Mouse (Mus musculus): Measurements from ENCODE around the gene Pcp4l1. TPM values are rescaled to one million over a fixed set of nuclear protein-coding genes. Genes with fewer than 3 reads are reported as not detected.

The Pcp4l1 gene
- polyA plus RNA-seq (2014; fragmentation: Illumina TruSeq; extraction: RNeasy Lipid Tissue Mini Kit (QIAGEN cat#74804)) = 49.2 TPM

DNA sequence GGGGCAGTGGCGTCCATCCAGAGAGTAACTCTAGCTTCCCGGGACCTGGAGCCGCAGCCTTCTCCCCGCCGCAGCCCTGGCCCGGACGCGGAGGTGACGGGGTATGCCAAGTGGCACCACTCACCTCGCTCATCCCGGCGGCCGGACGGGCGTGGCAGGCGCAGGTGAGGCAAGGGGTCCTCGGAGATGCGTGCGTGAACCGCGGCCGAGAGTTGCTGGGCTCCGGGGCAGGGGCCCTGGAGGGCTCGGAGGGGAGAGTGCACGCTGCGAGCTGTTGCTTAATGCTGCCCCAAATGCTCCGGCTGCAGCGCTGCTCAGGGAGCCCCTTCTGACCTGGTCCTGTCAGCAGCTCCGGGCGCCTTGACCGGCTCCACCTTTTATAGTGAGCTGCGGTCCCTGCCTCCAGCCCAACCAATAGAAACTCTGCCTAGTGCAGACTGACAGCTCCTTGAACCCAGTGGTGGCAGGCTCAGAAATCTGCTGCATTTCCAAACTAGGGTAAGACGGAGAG, at the start of gene Pcp4l1:
Pcp4l1 (minus strand) TSS at position 382 of the 511 bp plus-strand sequence.

DNA sequence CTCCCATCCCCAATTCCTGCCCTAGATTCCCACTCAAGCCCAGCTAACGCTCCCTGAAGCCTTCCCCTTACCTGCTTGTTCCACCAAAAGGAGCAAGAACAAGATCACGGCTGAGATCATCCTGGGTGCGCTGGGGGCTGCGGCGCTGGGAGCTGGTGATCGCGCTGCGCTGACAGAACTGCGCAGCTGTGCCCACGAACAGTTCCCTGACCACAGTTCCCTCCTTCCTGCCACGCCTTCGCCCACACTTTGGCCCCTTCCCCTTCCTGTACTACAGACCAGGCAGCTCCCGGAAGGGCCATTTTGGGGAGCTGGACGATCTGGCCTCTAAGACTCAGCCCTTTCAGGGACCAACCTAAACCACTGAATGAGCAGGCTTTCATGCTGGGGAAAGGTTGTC, 38.1 kb upstream of the Pcp4l1 start, which contains the start of gene Fcer1g:
Fcer1g (minus strand) TSS at position 240 of the 400 bp plus-strand sequence.

DNA sequence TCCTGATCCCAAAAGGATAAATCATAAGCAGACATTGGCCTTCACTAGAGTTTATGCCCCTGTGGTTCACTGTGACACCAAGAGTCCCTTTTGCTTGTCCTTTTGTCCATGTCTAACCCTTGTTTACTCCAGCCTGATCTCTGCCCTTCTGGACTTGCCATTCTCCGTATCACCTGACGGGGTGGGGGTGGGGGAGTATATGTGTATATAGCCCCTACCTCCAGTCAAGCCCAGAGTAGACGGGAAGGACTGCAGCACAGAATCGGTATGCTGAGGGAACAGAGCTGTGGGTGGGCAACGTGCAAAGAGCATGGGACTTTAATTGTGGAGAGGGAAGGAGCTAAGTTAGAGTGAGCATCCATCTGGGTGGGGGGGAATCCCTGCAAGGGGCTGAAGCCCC, 28.8 kb upstream of the Pcp4l1 start, which contains the start of gene Apoa2:
Apoa2 (plus strand) TSS at position 198 of the 400 bp plus-strand sequence.

DNA sequence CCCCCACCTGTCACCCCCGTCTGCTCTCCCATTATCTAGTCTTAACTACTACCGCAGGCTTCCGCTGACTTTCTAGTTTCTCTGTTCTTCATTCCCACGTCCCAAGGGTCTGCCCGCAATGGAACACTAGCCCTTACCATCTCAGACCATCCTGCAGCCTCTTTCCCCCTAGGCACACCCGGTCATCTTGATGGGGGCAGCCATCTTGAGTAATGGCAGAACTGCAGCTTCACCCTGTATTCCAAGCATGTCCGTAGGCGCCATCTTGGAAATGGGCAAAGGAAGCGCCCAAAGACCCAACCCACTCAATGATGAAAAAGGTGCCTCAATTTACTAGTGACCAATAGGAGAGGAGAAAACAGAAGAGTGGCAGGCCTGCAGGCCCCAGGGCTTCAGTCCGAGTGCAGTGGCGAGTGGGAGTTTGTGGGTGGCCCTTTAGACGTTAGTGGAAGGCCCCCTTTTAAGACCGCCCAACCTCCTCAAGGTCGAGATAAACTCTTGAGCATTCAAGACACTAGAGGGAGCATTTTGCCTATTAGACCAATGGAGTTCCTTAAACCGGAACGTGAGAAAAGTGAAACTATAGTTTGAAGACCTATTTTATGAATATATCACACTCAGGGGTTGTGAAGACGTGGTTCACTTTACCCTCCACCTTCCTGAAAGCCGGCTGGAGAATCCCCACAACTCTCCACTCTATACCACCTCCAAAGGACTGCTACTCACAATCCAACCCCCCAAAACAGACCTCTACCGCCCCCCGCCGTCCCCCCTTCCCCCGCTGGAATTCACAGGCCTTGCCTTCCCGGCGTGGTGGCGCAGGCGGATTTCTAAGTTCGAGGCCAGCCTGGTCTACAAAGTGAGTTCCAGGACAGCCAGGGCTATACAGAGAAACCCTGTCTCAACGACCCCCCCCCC, 26.4 kb upstream of the Pcp4l1 start, which contains the start of gene Tomm40l:
Tomm40l (minus strand) TSS at position 277 of the 918 bp plus-strand sequence.

DNA sequence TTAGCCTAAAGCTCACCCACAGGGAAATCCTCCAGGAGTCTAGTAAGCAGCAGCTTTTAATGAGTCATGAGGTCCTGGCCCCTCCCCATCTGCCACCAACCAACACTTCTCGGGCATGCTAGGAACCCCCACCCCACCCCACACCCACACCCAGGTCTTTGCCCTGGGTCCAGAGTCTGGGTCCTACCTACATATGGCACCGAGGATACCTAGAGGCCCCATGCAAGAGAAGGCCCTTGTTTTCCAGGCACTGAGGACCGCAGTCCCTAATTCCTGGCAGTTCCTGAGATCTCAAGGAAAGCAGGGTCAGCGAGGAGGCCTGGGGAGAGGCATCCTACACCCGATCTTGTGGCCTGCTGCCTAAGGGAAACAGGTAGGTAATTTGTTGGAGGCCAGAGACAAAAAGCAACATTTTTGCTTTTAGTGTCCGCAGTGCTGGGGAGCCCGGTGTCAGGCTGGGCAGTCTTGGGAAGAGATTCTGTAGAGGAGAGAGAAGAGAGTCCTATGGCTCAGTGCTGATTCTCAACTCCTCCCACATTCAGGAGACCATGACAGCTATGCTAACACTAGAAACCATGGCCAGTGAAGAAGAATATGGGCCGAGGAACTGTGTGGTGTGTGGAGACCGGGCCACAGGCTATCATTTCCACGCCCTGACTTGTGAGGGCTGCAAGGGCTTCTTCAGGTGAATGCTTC, 17.9 kb upstream of the Pcp4l1 start, which contains the start of gene Nr1i3:
Nr1i3 (plus strand) TSS at position 170 of the 696 bp plus-strand sequence.

DNA sequence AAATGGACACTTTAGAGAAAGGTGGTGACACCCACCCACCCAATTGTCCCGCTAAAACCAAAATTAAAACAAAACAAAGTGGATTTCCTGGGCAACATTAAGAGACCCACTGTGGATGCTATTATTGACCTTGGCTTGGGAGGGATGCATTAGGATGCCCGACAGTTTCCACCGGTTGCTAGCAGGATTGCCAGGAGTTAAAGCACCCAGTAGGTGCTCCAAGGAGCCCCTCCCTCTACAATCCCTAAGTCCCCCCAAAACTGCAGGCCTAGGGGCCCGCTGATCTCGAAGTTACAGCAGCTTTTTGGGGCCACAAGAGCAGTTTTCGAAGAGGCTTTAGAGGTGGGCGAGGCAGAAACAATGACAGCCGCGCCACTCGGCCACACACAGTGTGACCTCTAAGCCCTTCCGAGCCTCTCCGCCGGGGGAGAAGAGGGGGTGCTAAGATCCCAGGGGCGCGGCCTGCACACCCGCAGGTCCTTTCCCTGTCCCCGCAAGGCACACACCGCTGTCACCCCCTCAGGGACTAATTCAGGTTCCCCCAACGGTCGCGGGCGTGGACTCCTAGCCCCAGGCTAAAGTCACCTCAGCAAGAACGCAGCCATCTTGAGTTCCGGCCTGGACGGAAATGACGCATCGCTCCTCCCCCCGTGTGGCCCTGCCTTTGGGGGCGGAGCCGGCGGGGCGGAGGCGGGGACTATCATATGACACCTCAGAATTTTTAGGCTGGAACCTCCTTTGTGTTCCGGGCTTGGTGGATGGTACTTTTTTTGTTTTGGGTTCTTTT, 45.9 kb downstream of the Pcp4l1 start, which contains the start of the genes Sdhc and Mpz:
Sdhc (minus strand) TSS at position 630 of the 787 bp plus-strand sequence.
Mpz (plus strand) TSS at position 738 of the 787 bp plus-strand sequence.

Other genes starting within 250 kb of the Pcp4l1 start
- 64.5 TPM for gene Fcgr2b, start 219.7 kb downstream of the Pcp4l1 start, polyA plus RNA-seq (2014; fragmentation: Illumina TruSeq; extraction: RNeasy Lipid Tissue Mini Kit (QIAGEN cat#74804))
- 8.4 TPM for gene Fcgr4, start 177.3 kb downstream of the Pcp4l1 start, polyA plus RNA-seq (2014; fragmentation: Illumina TruSeq; extraction: RNeasy Lipid Tissue Mini Kit (QIAGEN cat#74804))
- 17.0 TPM for gene Fcgr3, start 131.3 kb downstream of the Pcp4l1 start, polyA plus RNA-seq (2014; fragmentation: Illumina TruSeq; extraction: RNeasy Lipid Tissue Mini Kit (QIAGEN cat#74804))
- gene Cfap126, start 82.3 kb downstream of the Pcp4l1 start, polyA plus RNA-seq (2014; fragmentation: Illumina TruSeq; extraction: RNeasy Lipid Tissue Mini Kit (QIAGEN cat#74804)) = 5.6 TPM
- gene Sdhc, start 45.7 kb downstream of the Pcp4l1 start, polyA plus RNA-seq (2014; fragmentation: Illumina TruSeq; extraction: RNeasy Lipid Tissue Mini Kit (QIAGEN cat#74804)) = 34.2 TPM
- gene Mpz, start 45.6 kb downstream of the Pcp4l1 start, polyA plus RNA-seq (2014; fragmentation: Illumina TruSeq; extraction: RNeasy Lipid Tissue Mini Kit (QIAGEN cat#74804)) = not detected
- not detected for gene Nr1i3, start 17.7 kb upstream of the Pcp4l1 start, polyA plus RNA-seq (2014; fragmentation: Illumina TruSeq; extraction: RNeasy Lipid Tissue Mini Kit (QIAGEN cat#74804))
- 4.0 TPM for gene Tomm40l, start 26.2 kb upstream of the Pcp4l1 start, polyA plus RNA-seq (2014; fragmentation: Illumina TruSeq; extraction: RNeasy Lipid Tissue Mini Kit (QIAGEN cat#74804))
- not detected for gene Apoa2, start 28.8 kb upstream of the Pcp4l1 start, polyA plus RNA-seq (2014; fragmentation: Illumina TruSeq; extraction: RNeasy Lipid Tissue Mini Kit (QIAGEN cat#74804))
- 46.0 TPM for gene Fcer1g, start 38.1 kb upstream of the Pcp4l1 start, polyA plus RNA-seq (2014; fragmentation: Illumina TruSeq; extraction: RNeasy Lipid Tissue Mini Kit (QIAGEN cat#74804))
- gene Adamts4, start 54.2 kb upstream of the Pcp4l1 start, polyA plus RNA-seq (2014; fragmentation: Illumina TruSeq; extraction: RNeasy Lipid Tissue Mini Kit (QIAGEN cat#74804)) = 5.0 TPM
- 37.5 TPM for gene Ndufs2, start 55.1 kb upstream of the Pcp4l1 start, polyA plus RNA-seq (2014; fragmentation: Illumina TruSeq; extraction: RNeasy Lipid Tissue Mini Kit (QIAGEN cat#74804))
- 6.0 TPM for gene B4galt3, start 74.1 kb upstream of the Pcp4l1 start, polyA plus RNA-seq (2014; fragmentation: Illumina TruSeq; extraction: RNeasy Lipid Tissue Mini Kit (QIAGEN cat#74804))
- 4.1 TPM for gene Ppox, start 84.9 kb upstream of the Pcp4l1 start, polyA plus RNA-seq (2014; fragmentation: Illumina TruSeq; extraction: RNeasy Lipid Tissue Mini Kit (QIAGEN cat#74804))
- gene Usp21, start 91.7 kb upstream of the Pcp4l1 start, polyA plus RNA-seq (2014; fragmentation: Illumina TruSeq; extraction: RNeasy Lipid Tissue Mini Kit (QIAGEN cat#74804)) = 24.1 TPM
- 64.0 TPM for gene Ufc1, start 98.8 kb upstream of the Pcp4l1 start, polyA plus RNA-seq (2014; fragmentation: Illumina TruSeq; extraction: RNeasy Lipid Tissue Mini Kit (QIAGEN cat#74804))
- gene Dedd, start 132.9 kb upstream of the Pcp4l1 start, polyA plus RNA-seq (2014; fragmentation: Illumina TruSeq; extraction: RNeasy Lipid Tissue Mini Kit (QIAGEN cat#74804)) = 16.5 TPM
- gene Nit1, start 149.4 kb upstream of the Pcp4l1 start, polyA plus RNA-seq (2014; fragmentation: Illumina TruSeq; extraction: RNeasy Lipid Tissue Mini Kit (QIAGEN cat#74804)) = 10.9 TPM
- gene Pfdn2, start 149.4 kb upstream of the Pcp4l1 start, polyA plus RNA-seq (2014; fragmentation: Illumina TruSeq; extraction: RNeasy Lipid Tissue Mini Kit (QIAGEN cat#74804)) = 27.6 TPM
- 0.40 TPM for gene Klhdc9, start 164.5 kb upstream of the Pcp4l1 start, polyA plus RNA-seq (2014; fragmentation: Illumina TruSeq; extraction: RNeasy Lipid Tissue Mini Kit (QIAGEN cat#74804))
- gene Nectin4, start 173.8 kb upstream of the Pcp4l1 start, polyA plus RNA-seq (2014; fragmentation: Illumina TruSeq; extraction: RNeasy Lipid Tissue Mini Kit (QIAGEN cat#74804)) = 0.31 TPM
- 4.2 TPM for gene Arhgap30, start 192.7 kb upstream of the Pcp4l1 start, polyA plus RNA-seq (2014; fragmentation: Illumina TruSeq; extraction: RNeasy Lipid Tissue Mini Kit (QIAGEN cat#74804))
- 1.1 TPM for gene Usf1, start 215.0 kb upstream of the Pcp4l1 start, polyA plus RNA-seq (2014; fragmentation: Illumina TruSeq; extraction: RNeasy Lipid Tissue Mini Kit (QIAGEN cat#74804))
- gene Tstd1, start 222.6 kb upstream of the Pcp4l1 start, polyA plus RNA-seq (2014; fragmentation: Illumina TruSeq; extraction: RNeasy Lipid Tissue Mini Kit (QIAGEN cat#74804)) = not detected
- 48.9 TPM for gene F11r, start 241.3 kb upstream of the Pcp4l1 start, polyA plus RNA-seq (2014; fragmentation: Illumina TruSeq; extraction: RNeasy Lipid Tissue Mini Kit (QIAGEN cat#74804))

Measured in ovary, adult 10 weeks (tissue).